Mouse (Mus musculus): ENCODE results near the gene Sesn3. TPM values are rescaled to one million over a fixed set of nuclear protein-coding genes. Genes with fewer than 3 reads are reported as not detected.
A peak's percentile ranks its signal among the peaks of the same experiment; 100 is the strongest.

Sesn3 gene
- total and polyA plus RNA-seq, 3 experiments: 1.5 to 6.0 TPM; not detected in 1

GRCm38 (mm10) chr9:14369271-14369670, 94.4 kb downstream of the Sesn3 start:
- H3K4me1 ChIP-seq (ENCODE audit: control insufficient read depth in 1 of 2, insufficient read depth in 2 of 2, low read length in 2 of 2): peaks cover 74 to 82% of the 10 kb centered on the region in 2 experiments
- no peaks in the 10 kb centered on the region for H3K79me2 ChIP-seq (ENCODE audit: control insufficient read depth, insufficient read depth, low read length, poor library complexity)
- peak; percentile 93 for DNase-seq (ENCODE audit: low read depth, low spot score)
- peak overlapping the region; percentile 85 for H3K27ac ChIP-seq (ENCODE audit: control insufficient read depth, low read depth, low read length)
- no peak overlapping the region for H3K4me3 ChIP-seq (ENCODE audit: control insufficient read depth in 1 of 2, insufficient read depth in 1 of 2, low read depth in 2 of 2, low read length in 2 of 2)
- no peaks in the 10 kb centered on the region for H3K27me3 ChIP-seq (ENCODE audit: control insufficient read depth in 1 of 2, insufficient read depth in 2 of 2, low read length in 2 of 2)
- peaks cover 0 to 83% of the 10 kb centered on the region in 2 experiments; a peak in 2 of 4 replicates for H3K36me3 ChIP-seq (ENCODE audit: control insufficient read depth in 1 of 2, insufficient read depth in 2 of 2, low read length in 2 of 2)
- no peak overlapping the region for H3K9ac ChIP-seq (ENCODE audit: control insufficient read depth, low read depth, low read length, poor library complexity, severe bottlenecking)
- H3K9me3 ChIP-seq (replicated peaks; ENCODE audit: insufficient read depth, low read length): no peaks in the 10 kb centered on the region
- peak; percentile 95 for TF ChIP-seq SIN3A (IDR thresholded peaks at IDR 0.05; ENCODE audit: low read length)
- TF ChIP-seq USF1 (IDR thresholded peaks at IDR 0.05; ENCODE audit: low read depth, low read length): peak; percentile 73; the same call in 1 of the 2 replicates
- no peak for TF ChIP-seq UBTF (IDR thresholded peaks at IDR 0.05; ENCODE audit: borderline replicate concordance, insufficient read depth, low read depth, low read length)
- TF ChIP-seq POLR2AphosphoS5 (IDR thresholded peaks at IDR 0.05; ENCODE audit: borderline replicate concordance, low read depth, low read length): no peak
- 0 out of 2 replicates have a peak, but pooled peaks have one; percentile 9 for TF ChIP-seq ELF1 (IDR thresholded peaks at IDR 0.05; ENCODE audit: low read depth, low read length)
- peak; percentile 98 for TF ChIP-seq MAZ (IDR thresholded peaks at IDR 0.05; ENCODE audit: low read depth, low read length)
- TF ChIP-seq MYB (IDR thresholded peaks at IDR 0.05; ENCODE audit: low read depth, low read length): peak; percentile 93
- TF ChIP-seq MXI1 (IDR thresholded peaks at IDR 0.05; ENCODE audit: low read depth, low read length): peak; percentile 96
- TF ChIP-seq EP300 (IDR thresholded peaks at IDR 0.05; ENCODE audit: low read depth in 1 of 2, low read length in 2 of 2): peak; percentile 100
- no peak for TF ChIP-seq ZC3H11A (IDR thresholded peaks at IDR 0.05; ENCODE audit: low read depth, low read length)
- TF ChIP-seq POLR2AphosphoS2 (IDR thresholded peaks at IDR 0.05; ENCODE audit: low read length): peak; percentile 85
- peak in 1 of 2 experiments; percentile 50; a peak in 2 of 4 replicates for TF ChIP-seq POLR2A (IDR thresholded peaks at IDR 0.05; ENCODE audit: control insufficient read depth in 1 of 2, insufficient read depth in 1 of 2, low read depth in 1 of 2, low read length in 2 of 2, poor library complexity in 1 of 2)
- TF ChIP-seq ETS1 (IDR thresholded peaks at IDR 0.05; ENCODE audit: low read depth, low read length): peak; percentile 96
- no peak for TF ChIP-seq ZMIZ1 (IDR thresholded peaks at IDR 0.05; ENCODE audit: low read depth, low read length)
- no peak for TF ChIP-seq RAD21 (IDR thresholded peaks at IDR 0.05; ENCODE audit: low read depth, low read length)
- peak; percentile 95 for TF ChIP-seq RCOR1 (IDR thresholded peaks at IDR 0.05; ENCODE audit: low read depth, low read length)
- TF ChIP-seq CHD1 (IDR thresholded peaks at IDR 0.05; ENCODE audit: low read depth, low read length): no peak
- peak; percentile 88 for TF ChIP-seq BHLHE40 (IDR thresholded peaks at IDR 0.05; ENCODE audit: borderline replicate concordance, low read depth, low read length)
- no peak; the same call in 1 of the 2 replicates for TF ChIP-seq MAFK (IDR thresholded peaks at IDR 0.05; ENCODE audit: borderline replicate concordance, low read depth, low read length)
- TF ChIP-seq SMC3 (IDR thresholded peaks at IDR 0.05; ENCODE audit: low read depth, low read length): no peak; the same call in 1 of the 2 replicates
- peak; percentile 98 for TF ChIP-seq MYC (IDR thresholded peaks at IDR 0.05; ENCODE audit: low read depth, low read length)
- TF ChIP-seq CHD2 (IDR thresholded peaks at IDR 0.05; ENCODE audit: low read length): peak; percentile 66; the same call in 1 of the 2 replicates
- TF ChIP-seq CTCF (IDR thresholded peaks at IDR 0.05 in 2 of 3, conservative IDR thresholded peaks at IDR 0.05 in 1 of 3; ENCODE audit: control insufficient read depth in 1 of 3, insufficient read depth in 1 of 3, low read depth in 2 of 3, low read length in 3 of 3, poor library complexity in 1 of 3, severe bottlenecking in 1 of 3): no peak
- TF ChIP-seq NELFE (IDR thresholded peaks at IDR 0.05; ENCODE audit: low read depth, low read length): no peak
- peak; percentile 100 for TF ChIP-seq GATA1 (IDR thresholded peaks at IDR 0.05; ENCODE audit: low read depth, low read length)
- TF ChIP-seq ZNF384 (IDR thresholded peaks at IDR 0.05; ENCODE audit: low read depth, low read length): no peak
- TF ChIP-seq TBP (IDR thresholded peaks at IDR 0.05; ENCODE audit: low read depth, low read length): peak; percentile 89
- no peak for TF ChIP-seq GABPA (IDR thresholded peaks at IDR 0.05; ENCODE audit: low read depth, low read length)
- peak; percentile 59; the same call in 1 of the 2 replicates for TF ChIP-seq MEF2A (IDR thresholded peaks at IDR 0.05; ENCODE audit: extremely low read depth, insufficient replicate concordance, low read depth, low read length, poor library complexity, severe bottlenecking)
- TF ChIP-seq JUND (IDR thresholded peaks at IDR 0.05; ENCODE audit: low read depth, low read length): peak; percentile 68; the same call in 1 of the 2 replicates
- TF ChIP-seq E2F4 (IDR thresholded peaks at IDR 0.05; ENCODE audit: borderline replicate concordance, low read depth, low read length): 0 out of 2 replicates have a peak, but pooled peaks have one; percentile 20
- TF ChIP-seq NRF1 (IDR thresholded peaks at IDR 0.05; ENCODE audit: insufficient read depth, low read depth, low read length, poor library complexity, severe bottlenecking): no peak
- TF ChIP-seq TAL1 (IDR thresholded peaks at IDR 0.05; ENCODE audit: low read length): peak; percentile 100
- TF ChIP-seq TCF12 (IDR thresholded peaks at IDR 0.05; ENCODE audit: low read depth, low read length): peak; percentile 99
- peak; percentile 94 for TF ChIP-seq MAX (IDR thresholded peaks at IDR 0.05; ENCODE audit: low read length)
- TF ChIP-seq USF2 (IDR thresholded peaks at IDR 0.05; ENCODE audit: borderline replicate concordance in 1 of 2, insufficient read depth in 1 of 2, low read depth in 1 of 2, low read length in 2 of 2): no peak
- 0 out of 2 replicates have a peak, but pooled peaks have one; percentile 26 for TF ChIP-seq HCFC1 (IDR thresholded peaks at IDR 0.05; ENCODE audit: low read depth, low read length)

Data from MEL (cell line).